Mouse (Mus musculus) kidney, adult 18-20 months (tissue): ENCODE measurements around the gene S100a6.

ENCODE experiments used
- DNase-seq: peaks from one replicate; pipeline ENCODE4 v3.0.0; 2021

Gene S100a6

GRCm38 (mm10) chr3:90601486-90602110, 11.1 kb upstream of the S100a6 start, which contains the start of gene Gm42674:
Gene Gm42674 (plus strand): TSS chr3:90601904.
- no peak for DNase-seq

- no peak for DNase-seq
Measured at GRCm38 (mm10) chr3:90603623-90604022, 9.1 kb upstream of the S100a6 start, which contains the start of gene S100a4. Gene S100a4 (plus strand): TSS chr3:90603771.

- peak; percentile 62 for DNase-seq
Measured at GRCm38 (mm10) chr3:90604416-90604815, 8.3 kb upstream of the S100a6 start.

- no peak for DNase-seq
Measured at GRCm38 (mm10) chr3:90605049-90605448, 7.6 kb upstream of the S100a6 start.

- DNase-seq, result no peak
Measured at GRCm38 (mm10) chr3:90605736-90606135, 6.9 kb upstream of the S100a6 start.

GRCm38 (mm10) chr3:90606185-90606584, 6.5 kb upstream of the S100a6 start:
- DNase-seq, result no peak

- no peak for DNase-seq
Measured at GRCm38 (mm10) chr3:90607361-90607760, 5.3 kb upstream of the S100a6 start.

GRCm38 (mm10) chr3:90608223-90608622, 4.5 kb upstream of the S100a6 start, which contains the start of gene S100a5:
Gene S100a5 (plus strand): TSS chr3:90608523.
- no peak for DNase-seq

- no peak for DNase-seq
Measured at GRCm38 (mm10) chr3:90609102-90609501, 3.6 kb upstream of the S100a6 start.

- DNase-seq, result no peak
Measured at GRCm38 (mm10) chr3:90611494-90611893, 1.2 kb upstream of the S100a6 start.

- no peak for DNase-seq
Measured at GRCm38 (mm10) chr3:90612061-90612460, 621 bp upstream of the S100a6 start.

GRCm38 (mm10) chr3:90613461-90614147, 922 bp downstream of the S100a6 start:
- no peak for DNase-seq

- no peak for DNase-seq
Measured at GRCm38 (mm10) chr3:90614148-90614530, 1.5 kb downstream of the S100a6 start.

GRCm38 (mm10) chr3:90614611-90615251, 2.0 kb downstream of the S100a6 start:
- no peak for DNase-seq

- peak; percentile 72 for DNase-seq
Measured at GRCm38 (mm10) chr3:90615415-90615814, 2.7 kb downstream of the S100a6 start.

GRCm38 (mm10) chr3:90615911-90616310, 3.2 kb downstream of the S100a6 start:
- no peak for DNase-seq

GRCm38 (mm10) chr3:90617586-90617985, 4.9 kb downstream of the S100a6 start:
- no peak for DNase-seq

GRCm38 (mm10) chr3:90621552-90621951, 8.9 kb downstream of the S100a6 start:
- DNase-seq, result no peak

GRCm38 (mm10) chr3:90623435-90624071, 10.9 kb downstream of the S100a6 start:
- peak; percentile 35 for DNase-seq

- DNase-seq, result no peak
Measured at GRCm38 (mm10) chr3:90625496-90625895, 12.8 kb downstream of the S100a6 start.

GRCm38 (mm10) chr3:90626266-90627021, 13.8 kb downstream of the S100a6 start:
- no peak for DNase-seq

- no peak for DNase-seq
Measured at GRCm38 (mm10) chr3:90627366-90627765, 14.7 kb downstream of the S100a6 start.

- no peak for DNase-seq
Measured at GRCm38 (mm10) chr3:90627807-90628206, 15.1 kb downstream of the S100a6 start.
